Mouse (Mus musculus) kidney, adult 11 months (tissue): ENCODE results near the gene Erc2.
"Not testable (repeated sequence)": the region's sequence is repeated elsewhere in the genome, so short reads cannot be mapped to it uniquely, and the experiment has no call there.

Experiments used
- DNase-seq: peaks from one replicate; pipeline ENCODE4 v3.0.0; 2022

Gene Erc2

GRCm38 (mm10) chr14:27622176-27622922 lies at the start of gene Erc2:
TSS of gene Erc2 (plus strand) at chr14:27622428.
- peak; percentile 70 for DNase-seq

GRCm38 (mm10) chr14:27578443-27578842 lies 43.8 kb upstream of the Erc2 start:
- no peak for DNase-seq

GRCm38 (mm10) chr14:27589616-27590015 lies 32.6 kb upstream of the Erc2 start:
- DNase-seq: not testable (repeated sequence)

GRCm38 (mm10) chr14:27592163-27592562 lies 30.1 kb upstream of the Erc2 start:
- DNase-seq: no peak

- peak; percentile 47 for DNase-seq
Observed at GRCm38 (mm10) chr14:27596265-27596664, 26.0 kb upstream of the Erc2 start.

GRCm38 (mm10) chr14:27602136-27602535 lies 20.1 kb upstream of the Erc2 start:
- no peak for DNase-seq

GRCm38 (mm10) chr14:27607419-27607818 lies 14.8 kb upstream of the Erc2 start:
- DNase-seq: no peak

GRCm38 (mm10) chr14:27613766-27614165 lies 8.5 kb upstream of the Erc2 start:
- DNase-seq: peak; percentile 33

GRCm38 (mm10) chr14:27617286-27617685 lies 4.9 kb upstream of the Erc2 start:
- DNase-seq: peak; percentile 22

GRCm38 (mm10) chr14:27621576-27621975 lies 652 bp upstream of the Erc2 start:
- no peak for DNase-seq

GRCm38 (mm10) chr14:27622923-27623219 lies 643 bp downstream of the Erc2 start:
- DNase-seq: no peak

- DNase-seq: peak; percentile 77
Observed at GRCm38 (mm10) chr14:27623368-27623767, 1.1 kb downstream of the Erc2 start.

GRCm38 (mm10) chr14:27628701-27629100 lies 6.5 kb downstream of the Erc2 start:
- no peak for DNase-seq

- no peak for DNase-seq
Observed at GRCm38 (mm10) chr14:27629369-27630012, 7.3 kb downstream of the Erc2 start.

- DNase-seq: no peak
Observed at GRCm38 (mm10) chr14:27630973-27631640, 8.9 kb downstream of the Erc2 start.

GRCm38 (mm10) chr14:27634761-27635160 lies 12.5 kb downstream of the Erc2 start:
- DNase-seq: no peak

- DNase-seq: no peak
Observed at GRCm38 (mm10) chr14:27636556-27636955, 14.3 kb downstream of the Erc2 start.

GRCm38 (mm10) chr14:27641382-27641781 lies 19.2 kb downstream of the Erc2 start:
- DNase-seq: no peak

- no peak for DNase-seq
Observed at GRCm38 (mm10) chr14:27642981-27643380, 20.8 kb downstream of the Erc2 start.

- no peak for DNase-seq
Observed at GRCm38 (mm10) chr14:27654670-27655069, 32.4 kb downstream of the Erc2 start.

- no peak for DNase-seq
Observed at GRCm38 (mm10) chr14:27658616-27659015, 36.4 kb downstream of the Erc2 start.

- no peak for DNase-seq
Observed at GRCm38 (mm10) chr14:27661466-27661865, 39.2 kb downstream of the Erc2 start.

GRCm38 (mm10) chr14:27662251-27662650 lies 40.0 kb downstream of the Erc2 start:
- DNase-seq: no peak
